Mouse (Mus musculus) limb, embryonic 13.5 days (tissue): Measurements from ENCODE around the gene Ndrg4. TPM values are rescaled to one million over a fixed set of nuclear protein-coding genes. Genes with fewer than 3 reads are reported as not detected.

Experiments
- ATAC-seq: fragments of 200-750 bp; cut with Nextera tagmentation; 2 replicates; pipeline ENCODE4 v1.8.0; 2017; ENCODE audit warnings: low read depth, moderate number of reproducible peaks, moderate TSS enrichment; ENCODE audit not compliant: low FRiP score
- H3K27ac ChIP-seq: fragments of 300-500 bp; sonication (generic); 2 replicates; pipeline ENCODE4 v1.5.1; 2015; ENCODE audit warnings: inconsistent platforms, mild to moderate bottlenecking, moderate library complexity
- H3K27me3 ChIP-seq: fragments of 300-500 bp; sonication (generic); 2 replicates; pipeline ENCODE4 v1.6.1; 2015; ENCODE audit warnings: mild to moderate bottlenecking, inconsistent platforms
- H3K36me3 ChIP-seq: fragments of 300-500 bp; sonication (generic); 2 replicates; pipeline ENCODE4 v1.6.1; 2015; ENCODE audit warnings: inconsistent platforms, mild to moderate bottlenecking, moderate library complexity
- H3K4me1 ChIP-seq: fragments of 300-500 bp; sonication (generic); 2 replicates; pipeline ENCODE4 v1.6.1; 2015; ENCODE audit warnings: inconsistent platforms
- H3K4me2 ChIP-seq: fragments of 300-500 bp; sonication (generic); replicated peaks from 2 replicates; pipeline ENCODE4 v1.6.1; 2015; ENCODE audit warnings: inconsistent platforms, mild to moderate bottlenecking, moderate library complexity
- H3K4me3 ChIP-seq: fragments of 300-500 bp; sonication (generic); 2 replicates; pipeline ENCODE4 v1.5.1; 2015; ENCODE audit warnings: moderate library complexity, mild to moderate bottlenecking, inconsistent platforms
- H3K9ac ChIP-seq: fragments of 300-500 bp; sonication (generic); 2 replicates; pipeline ENCODE4 v1.6.1; 2015; ENCODE audit warnings: mild to moderate bottlenecking, inconsistent platforms
- H3K9me3 ChIP-seq: fragments of 300-500 bp; sonication (generic); 2 replicates; pipeline ENCODE4 v1.6.1; 2016; ENCODE audit warnings: inconsistent platforms
- WGBS: fragments of 180-500 bp; shearing (Covaris S2); methylation state at CpG from one replicate; pipeline ENCODE4 v1.1.7; 2015; 5-methylcytosine and 5-hydroxymethylcytosine counted together
- polyA plus RNA-seq: library from polyadenylated mRNA; unstranded; fragments of >200 nt; fragmentation: Nextera tagmentation; extraction: Ambion mirVana; gene quantifications from 2 replicates; pipeline ENCODE4 v1.2.1, GENCODE M21; 2015

The Ndrg4 gene
- polyA plus RNA-seq, 1 experiment from 2014 or later = 17.5 TPM

- Histone ChIP-seq H3K4me2 (no peak overlapping the region), H3K4me3 (no peak overlapping the region), H3K27me3 (no peaks in the 10 kb centered on the region), H3K9ac (no peak overlapping the region), H3K9me3 (no peaks in the 10 kb centered on the region), H3K4me1 (peaks cover 5% of the 10 kb centered on the region; the same call in 1 of the 2 replicates), H3K27ac (no peak overlapping the region), H3K36me3 (no peaks in the 10 kb centered on the region)
- ATAC-seq = no peak
- 68% methylated on average over 3 of the region's 3 CpGs for WGBS
Observed at GRCm38 (mm10) chr8:95711029-95711428, 34.2 kb downstream of the Ndrg4 start.

GRCm38 (mm10) chr8:95712395-95712794, 35.6 kb downstream of the Ndrg4 start:
- 87% methylated on average over 9 of the region's 9 CpGs for WGBS
- Histone ChIP-seq H3K27ac (no peak overlapping the region), H3K9ac (no peak overlapping the region), H3K9me3 (no peaks in the 10 kb centered on the region), H3K4me2 (no peak overlapping the region), H3K4me1 (peaks cover 16% of the 10 kb centered on the region), H3K36me3 (no peaks in the 10 kb centered on the region), H3K4me3 (no peak overlapping the region), H3K27me3 (no peaks in the 10 kb centered on the region)
- no peak for ATAC-seq

GRCm38 (mm10) chr8:95713100-95714010, 36.6 kb downstream of the Ndrg4 start:
- H3K9me3 ChIP-seq = no peaks in the 10 kb centered on the region
- no peak for ATAC-seq
- H3K27me3 ChIP-seq = no peaks in the 10 kb centered on the region
- H3K4me3 ChIP-seq = no peak overlapping the region
- H3K4me1 ChIP-seq = peaks cover 16% of the 10 kb centered on the region
- H3K36me3 ChIP-seq = peaks cover 8% of the 10 kb centered on the region
- no peak overlapping the region for H3K27ac ChIP-seq
- H3K9ac ChIP-seq = no peak overlapping the region
- WGBS = 83% methylated on average over 19 of the region's 19 CpGs
- no peak overlapping the region for H3K4me2 ChIP-seq

DNA sequence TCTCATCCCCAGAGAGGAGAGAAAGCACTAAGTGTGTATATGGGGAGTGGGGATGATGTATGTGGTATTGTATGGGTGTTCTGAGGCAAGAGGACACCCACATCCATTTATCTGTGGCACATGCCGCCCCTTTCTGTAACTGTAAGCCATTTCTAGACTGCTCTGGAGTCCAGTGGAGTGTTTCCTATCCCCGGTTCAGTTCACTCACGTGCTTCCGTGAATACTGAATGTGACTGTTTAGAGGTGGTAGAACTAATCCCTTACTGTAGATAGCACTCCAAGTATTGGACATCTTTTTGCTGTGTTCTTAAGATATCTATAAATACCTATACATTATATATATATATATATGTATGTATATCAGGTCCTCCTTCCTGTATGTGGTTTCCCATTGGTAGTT, 37.6 kb downstream of the Ndrg4 start:
- peaks cover 19% of the 10 kb centered on the region for H3K36me3 ChIP-seq
- WGBS = 94% methylated on average over 4 of the region's 4 CpGs
- ATAC-seq = no peak

GRCm38 (mm10) chr8:95714837-95715413, 38.1 kb downstream of the Ndrg4 start:
- 85% methylated on average over 6 of the region's 6 CpGs for WGBS
- H3K27me3 ChIP-seq = no peaks in the 10 kb centered on the region
- peaks cover 24% of the 10 kb centered on the region for H3K36me3 ChIP-seq
- peak overlapping the region; percentile 94 for H3K4me2 ChIP-seq
- H3K9ac ChIP-seq = peak overlapping the region; percentile 83
- H3K4me1 ChIP-seq = peaks cover 16% of the 10 kb centered on the region
- ATAC-seq = no peak
- H3K27ac ChIP-seq = no peak overlapping the region
- no peaks in the 10 kb centered on the region for H3K9me3 ChIP-seq
- H3K4me3 ChIP-seq = peak overlapping the region; percentile 89

More for the DNA sequence above, 37.6 kb downstream of the Ndrg4 start:
- Histone ChIP-seq H3K27me3 (no peaks in the 10 kb centered on the region), H3K4me3 (no peak overlapping the region), H3K27ac (no peak overlapping the region), H3K4me2 (no peak overlapping the region), H3K9me3 (no peaks in the 10 kb centered on the region), H3K9ac (no peak overlapping the region), H3K4me1 (peaks cover 16% of the 10 kb centered on the region)

DNA sequence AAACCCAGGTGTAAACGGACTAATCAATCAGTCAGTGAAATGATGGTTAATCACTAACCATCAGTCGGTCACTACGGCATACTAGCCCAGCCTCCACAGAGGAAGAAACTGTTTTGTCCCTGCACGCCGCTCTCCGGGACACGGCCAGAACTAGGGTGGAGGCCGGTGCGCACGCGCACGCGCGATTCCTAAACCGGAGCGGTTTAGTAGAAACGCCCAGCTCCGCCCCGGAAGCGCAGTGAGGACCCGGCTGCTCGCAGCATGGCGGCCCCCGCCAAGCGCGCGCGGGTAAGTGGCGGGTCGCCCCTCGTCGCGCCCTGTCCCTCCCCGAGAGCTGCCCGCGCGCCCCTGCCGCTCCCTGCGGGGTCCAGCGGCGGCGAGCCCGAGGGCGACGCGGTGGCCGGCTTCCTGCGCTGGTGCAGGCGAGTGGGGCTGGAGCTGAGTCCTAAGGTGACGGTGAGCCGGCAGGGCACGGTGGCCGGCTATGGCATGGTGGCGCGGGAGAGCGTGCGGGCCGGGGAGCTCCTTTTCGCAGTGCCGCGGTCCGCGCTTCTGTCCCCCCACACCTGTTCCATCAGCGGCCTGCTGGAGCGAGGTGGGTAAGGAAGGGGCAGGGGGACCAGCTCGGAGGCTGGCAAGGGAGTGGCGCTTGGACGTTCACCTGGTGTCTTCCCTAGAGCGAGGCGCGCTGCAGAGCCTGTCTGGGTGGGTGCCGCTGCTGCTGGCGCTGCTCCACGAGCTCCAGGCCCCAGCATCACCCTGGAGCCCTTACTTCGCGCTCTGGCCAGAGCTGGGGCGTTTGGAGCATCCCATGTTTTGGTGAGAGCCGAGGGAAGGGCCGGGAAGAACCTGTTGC, 39.1 kb downstream of the Ndrg4 start, which contains the start of gene Setd6:
Gene Setd6 (plus strand): TSS at position 206 of the 856 bp plus-strand sequence.
- Histone ChIP-seq H3K9me3 (no peaks in the 10 kb centered on the region), H3K4me1 (peaks cover 16% of the 10 kb centered on the region), H3K36me3 (peaks cover 34% of the 10 kb centered on the region), H3K27ac (peak within 1 kb of the TSS; percentile 52; the same call in 1 of the 2 replicates), H3K4me2 (peak within 1 kb of the TSS; percentile 94), H3K9ac (peak within 1 kb of the TSS; percentile 83), H3K27me3 (no peaks in the 10 kb centered on the region), H3K4me3 (peak within 1 kb of the TSS; percentile 89)
- WGBS = under 1% methylated on average over 66 of the region's 79 CpGs
- ATAC-seq = peak; percentile 85

GRCm38 (mm10) chr8:95716546-95717335, 40.0 kb downstream of the Ndrg4 start:
- Histone ChIP-seq H3K27me3 (no peaks in the 10 kb centered on the region), H3K27ac (no peak overlapping the region), H3K4me2 (peak overlapping the region; percentile 94), H3K36me3 (peaks cover 41% of the 10 kb centered on the region), H3K9me3 (no peaks in the 10 kb centered on the region), H3K9ac (peak overlapping the region; percentile 83), H3K4me1 (peaks cover 16% of the 10 kb centered on the region), H3K4me3 (peak overlapping the region; percentile 89)
- 21% methylated on average over 21 of the region's 21 CpGs for WGBS
- no peak for ATAC-seq

DNA sequence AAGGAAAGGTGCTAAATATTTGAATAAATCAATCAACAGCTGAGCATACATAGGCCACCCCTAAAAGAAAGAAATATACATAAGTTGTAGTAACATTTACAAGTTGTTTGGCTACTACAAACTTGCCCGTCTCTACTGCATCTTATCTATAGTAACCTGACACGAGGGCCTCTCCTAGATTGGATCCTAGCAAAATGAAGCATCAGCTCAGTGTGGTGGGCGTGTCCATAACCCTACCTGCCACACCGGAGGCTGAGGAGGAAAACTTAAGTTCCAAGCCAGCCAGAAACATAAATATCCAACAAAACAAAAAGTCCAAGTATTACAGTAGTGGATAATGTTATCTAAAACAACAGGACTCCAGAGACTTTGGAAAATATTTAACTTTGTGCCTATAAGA, 50.8 kb downstream of the Ndrg4 start:
- Histone ChIP-seq H3K36me3 (peaks cover 86% of the 10 kb centered on the region), H3K4me2 (no peak overlapping the region), H3K27me3 (no peaks in the 10 kb centered on the region), H3K4me3 (no peak overlapping the region), H3K9ac (no peak overlapping the region), H3K27ac (no peak overlapping the region), H3K9me3 (no peaks in the 10 kb centered on the region), H3K4me1 (no peaks in the 10 kb centered on the region)
- WGBS = 92% methylated on average over 4 of the region's 4 CpGs
- no peak for ATAC-seq

DNA sequence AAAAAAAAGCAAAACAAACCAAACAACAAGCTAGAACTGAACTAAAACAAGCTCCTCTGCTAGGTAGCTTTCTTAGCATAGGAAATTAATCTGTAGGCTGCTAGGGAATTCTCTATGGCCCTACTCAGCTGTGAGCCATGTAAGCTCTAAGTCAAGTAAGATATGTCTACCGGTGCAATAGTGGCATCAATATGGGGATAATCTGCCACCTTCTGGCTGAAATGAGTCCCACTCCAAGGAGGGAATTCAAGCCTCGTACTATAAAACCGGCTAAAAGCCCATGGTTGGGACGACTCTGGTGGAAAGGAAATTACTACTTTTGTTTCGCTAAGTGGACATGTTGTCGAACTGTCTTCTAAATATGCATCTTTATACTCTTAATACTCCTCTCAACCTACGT, 61.8 kb downstream of the Ndrg4 start:
- H3K27ac ChIP-seq = no peak overlapping the region
- no peaks in the 10 kb centered on the region for H3K27me3 ChIP-seq
- H3K4me3 ChIP-seq = no peak overlapping the region
- 85% methylated on average over 7 of the region's 7 CpGs for WGBS
- peaks cover 90% of the 10 kb centered on the region for H3K36me3 ChIP-seq
- ATAC-seq = no peak
- H3K9ac ChIP-seq = no peak overlapping the region
- H3K9me3 ChIP-seq = no peaks in the 10 kb centered on the region
- H3K4me1 ChIP-seq = no peaks in the 10 kb centered on the region
- H3K4me2 ChIP-seq = no peak overlapping the region

DNA sequence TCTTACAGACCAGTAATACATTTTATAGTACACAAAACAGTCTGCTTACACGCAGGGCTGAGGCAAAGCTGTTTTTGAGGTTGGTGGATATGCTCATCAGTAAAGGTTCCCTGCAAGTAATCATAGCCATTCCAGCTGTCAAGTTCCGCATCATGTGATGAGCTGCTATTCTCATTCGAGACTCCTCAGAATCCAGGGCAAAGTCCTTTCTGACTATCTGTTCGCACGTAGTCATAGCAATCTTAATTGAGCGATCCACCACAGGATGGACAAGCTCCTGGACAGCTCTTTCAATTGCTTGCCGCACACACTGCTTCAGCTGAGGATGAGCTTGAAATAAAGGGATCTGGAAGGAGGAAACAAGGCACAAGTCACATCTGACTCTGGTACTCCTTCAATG, 65.0 kb downstream of the Ndrg4 start:
- WGBS = 93% methylated on average over 7 of the region's 7 CpGs
- no peak overlapping the region for H3K27ac ChIP-seq
- no peak for ATAC-seq
- no peaks in the 10 kb centered on the region for H3K27me3 ChIP-seq
- H3K4me1 ChIP-seq = no peaks in the 10 kb centered on the region
- peaks cover 94% of the 10 kb centered on the region for H3K36me3 ChIP-seq
- no peaks in the 10 kb centered on the region for H3K9me3 ChIP-seq
- no peak overlapping the region for H3K9ac ChIP-seq
- no peak overlapping the region for H3K4me3 ChIP-seq
- H3K4me2 ChIP-seq = no peak overlapping the region

DNA sequence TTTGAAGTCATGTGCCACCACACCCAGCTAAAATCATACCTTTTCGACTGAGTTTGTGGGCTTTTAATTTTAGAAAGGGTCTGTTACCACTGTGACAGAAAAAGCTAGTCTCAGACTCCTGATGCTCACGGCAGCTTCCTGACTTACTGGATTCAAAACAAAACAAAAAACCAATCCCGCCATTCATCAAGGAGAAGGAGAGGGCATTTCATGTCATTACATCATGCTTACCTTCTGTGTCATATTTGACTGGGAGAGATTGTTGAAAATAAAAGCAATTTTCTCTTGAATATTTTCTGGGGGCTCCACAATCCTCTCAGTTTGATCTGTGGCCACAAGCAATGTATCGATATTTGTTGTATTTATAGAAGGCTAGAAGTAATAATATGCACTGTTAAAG, 71.2 kb downstream of the Ndrg4 start:
- no peak overlapping the region for H3K27ac ChIP-seq
- no peaks in the 10 kb centered on the region for H3K9me3 ChIP-seq
- H3K4me3 ChIP-seq = no peak overlapping the region
- peaks cover 92% of the 10 kb centered on the region for H3K36me3 ChIP-seq
- H3K27me3 ChIP-seq = no peaks in the 10 kb centered on the region
- WGBS = 93% methylated on average over 4 of the region's 4 CpGs
- no peak overlapping the region for H3K9ac ChIP-seq
- H3K4me2 ChIP-seq = no peak overlapping the region
- ATAC-seq = no peak
- no peaks in the 10 kb centered on the region for H3K4me1 ChIP-seq
